Mouse (Mus musculus): Measurements from ENCODE around the gene Ugt1a10. TPM values are rescaled to one million over a fixed set of nuclear protein-coding genes. Genes with fewer than 3 reads are reported as not detected.

Gene Ugt1a10
- total RNA-seq, 2 experiments from 2014 or later, result not detected

DNA sequence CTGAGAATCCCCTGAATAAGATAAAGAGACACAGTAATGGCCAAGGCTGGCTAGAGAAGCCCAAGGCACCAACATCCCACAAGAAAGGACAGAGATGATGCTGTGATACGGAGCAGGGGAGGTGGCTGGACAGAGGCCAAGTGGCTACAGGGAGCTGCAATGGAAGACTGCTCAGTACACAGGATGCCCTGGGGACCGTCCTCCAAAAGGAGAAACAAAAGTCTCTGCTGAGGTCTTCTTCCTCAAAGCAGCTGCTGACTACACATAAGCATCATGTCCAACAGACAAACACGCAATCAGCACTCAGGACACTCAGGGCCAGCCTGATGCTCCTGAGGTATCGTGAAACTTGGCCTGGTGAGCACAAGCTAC is 209.7 kb downstream of the Ugt1a10 start:
- no peak for ATAC-seq (replicated peaks; ENCODE audit: poor library complexity)

DNA sequence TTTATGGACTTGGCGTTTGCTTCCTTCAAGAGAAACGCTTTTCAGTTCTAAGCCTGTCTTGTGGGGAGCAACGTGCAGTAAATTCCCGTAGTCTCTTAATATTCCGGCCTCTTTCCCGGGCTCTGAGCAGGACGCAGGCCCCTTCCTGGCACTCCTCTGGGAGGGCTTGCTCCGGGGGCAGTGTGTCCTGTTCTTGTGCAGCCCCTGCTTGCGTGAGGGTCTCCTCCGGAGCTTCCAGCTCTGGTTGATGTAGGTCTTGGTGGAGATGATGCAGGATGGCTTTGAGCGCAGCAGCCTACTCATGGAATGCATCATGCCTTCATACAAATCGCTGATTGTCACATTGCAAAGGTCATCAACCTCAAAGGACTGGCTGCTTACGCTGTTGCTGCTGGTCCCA is 210.9 kb downstream of the Ugt1a10 start:
- no peak for ATAC-seq (replicated peaks; ENCODE audit: poor library complexity)

DNA sequence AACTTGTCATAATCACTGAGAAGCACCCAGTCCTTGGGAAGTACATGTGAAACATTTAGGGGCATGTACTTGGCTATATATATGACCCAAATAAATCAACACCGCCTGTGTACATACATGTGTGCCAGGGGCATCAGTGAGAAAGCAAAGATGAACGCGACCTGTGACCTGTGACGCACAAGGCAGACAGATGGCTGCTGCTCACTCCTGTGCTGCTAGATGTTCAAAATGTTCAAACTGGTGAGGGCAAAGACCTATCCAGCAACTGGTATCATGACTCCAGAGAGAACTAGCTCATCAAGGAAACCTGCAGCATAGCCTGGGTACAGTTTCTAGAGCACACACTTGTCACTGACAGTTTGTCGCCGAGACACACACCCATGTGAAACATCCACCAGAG is 212.3 kb downstream of the Ugt1a10 start:
- ATAC-seq (replicated peaks; ENCODE audit: poor library complexity), result no peak

DNA sequence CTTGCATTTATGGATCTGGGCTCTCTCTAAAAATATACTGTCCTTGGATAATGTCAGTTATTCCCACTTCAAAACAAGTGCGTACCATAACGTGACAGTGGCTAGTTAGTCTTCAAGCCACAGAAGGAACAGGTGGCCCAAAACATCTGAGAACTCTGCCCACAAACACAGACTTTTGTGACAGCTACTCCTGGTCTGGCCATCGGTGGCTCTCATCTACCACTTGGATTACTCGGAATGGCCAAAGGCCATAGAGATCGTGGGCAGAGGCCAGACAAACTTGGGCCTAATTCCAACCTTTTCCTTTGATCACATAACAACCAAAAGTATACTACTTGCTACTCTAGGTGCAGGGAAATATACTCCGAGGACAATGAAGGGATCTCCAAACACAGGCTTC is 212.9 kb downstream of the Ugt1a10 start:
- no peak for ATAC-seq (replicated peaks; ENCODE audit: poor library complexity)

Other genes starting within 250 kb of the Ugt1a10 start
- 43.0 and 45.0 TPM in 2 replicates for gene Dgkd, start 202.1 kb upstream of the Ugt1a10 start, total RNA-seq (2015)
- 44.3 and 46.7 TPM in 2 replicates for gene Dgkd, start 202.1 kb upstream of the Ugt1a10 start, total RNA-seq (2017)
- 5.5 and 13.0 TPM in 2 replicates for gene Usp40, start 46.8 kb upstream of the Ugt1a10 start, total RNA-seq (2015)
- gene Usp40, start 46.8 kb upstream of the Ugt1a10 start, total RNA-seq (2017), result 11.3 and 13.2 TPM in 2 replicates
- gene Ugt1a9, start 15.4 kb downstream of the Ugt1a10 start, total RNA-seq (2015), result not detected in 2 replicates
- not detected in 2 replicates for gene Ugt1a9, start 15.4 kb downstream of the Ugt1a10 start, total RNA-seq (2017)
- not detected in 2 replicates for gene Ugt1a8, start 32.4 kb downstream of the Ugt1a10 start, total RNA-seq (2015)
- not detected in 2 replicates for gene Ugt1a8, start 32.4 kb downstream of the Ugt1a10 start, total RNA-seq (2017)
- gene Ugt1a7c, start 39.7 kb downstream of the Ugt1a10 start, total RNA-seq (2015), result 24.0 and 29.5 TPM in 2 replicates
- gene Ugt1a7c, start 39.7 kb downstream of the Ugt1a10 start, total RNA-seq (2017), result 37.6 and 47.2 TPM in 2 replicates
- gene Ugt1a6b, start 47.9 kb downstream of the Ugt1a10 start, total RNA-seq (2015), result 0.91 and 1.0 TPM in 2 replicates
- 0.87 and 1.6 TPM in 2 replicates for gene Ugt1a6b, start 47.9 kb downstream of the Ugt1a10 start, total RNA-seq (2017)
- 2.6 and 2.7 TPM in 2 replicates for gene Ugt1a6a, start 79.4 kb downstream of the Ugt1a10 start, total RNA-seq (2015)
- gene Ugt1a6a, start 79.4 kb downstream of the Ugt1a10 start, total RNA-seq (2017), result 0.71 and 2.0 TPM in 2 replicates
- 1.0 and 2.5 TPM in 2 replicates for gene Ugt1a5, start 110.6 kb downstream of the Ugt1a10 start, total RNA-seq (2015)
- gene Ugt1a5, start 110.6 kb downstream of the Ugt1a10 start, total RNA-seq (2017), result 0.81 TPM in 1 of 2 replicates, not detected in the other
- gene Ugt1a2, start 145.2 kb downstream of the Ugt1a10 start, total RNA-seq (2015), result 0.42 and 1.1 TPM in 2 replicates
- 0.57 TPM in 1 of 2 replicates, not detected in the other for gene Ugt1a2, start 145.2 kb downstream of the Ugt1a10 start, total RNA-seq (2017)
- 0.68 and 2.4 TPM in 2 replicates for gene Dnajb3, start 150.4 kb downstream of the Ugt1a10 start, total RNA-seq (2015)
- gene Dnajb3, start 150.4 kb downstream of the Ugt1a10 start, total RNA-seq (2017), result 0.17 and 1.2 TPM in 2 replicates
- 0.39 and 0.83 TPM in 2 replicates for gene Ugt1a1, start 156.6 kb downstream of the Ugt1a10 start, total RNA-seq (2015)
- 0.14 and 0.83 TPM in 2 replicates for gene Ugt1a1, start 156.6 kb downstream of the Ugt1a10 start, total RNA-seq (2017)
- 0.39 and 1.1 TPM in 2 replicates for gene Mroh2a, start 171.6 kb downstream of the Ugt1a10 start, total RNA-seq (2015)
- gene Mroh2a, start 171.6 kb downstream of the Ugt1a10 start, total RNA-seq (2017), result 0.10 and 0.17 TPM in 2 replicates
- 104 and 106 TPM in 2 replicates for gene Hjurp, start 222.2 kb downstream of the Ugt1a10 start, total RNA-seq (2015)
- gene Hjurp, start 222.2 kb downstream of the Ugt1a10 start, total RNA-seq (2017), result 156 and 189 TPM in 2 replicates
- gene Trpm8, start 222.3 kb downstream of the Ugt1a10 start, total RNA-seq (2015), result not detected in 2 replicates
- gene Trpm8, start 222.3 kb downstream of the Ugt1a10 start, total RNA-seq (2017), result not detected in 2 replicates